In the genomic region with DNA sequence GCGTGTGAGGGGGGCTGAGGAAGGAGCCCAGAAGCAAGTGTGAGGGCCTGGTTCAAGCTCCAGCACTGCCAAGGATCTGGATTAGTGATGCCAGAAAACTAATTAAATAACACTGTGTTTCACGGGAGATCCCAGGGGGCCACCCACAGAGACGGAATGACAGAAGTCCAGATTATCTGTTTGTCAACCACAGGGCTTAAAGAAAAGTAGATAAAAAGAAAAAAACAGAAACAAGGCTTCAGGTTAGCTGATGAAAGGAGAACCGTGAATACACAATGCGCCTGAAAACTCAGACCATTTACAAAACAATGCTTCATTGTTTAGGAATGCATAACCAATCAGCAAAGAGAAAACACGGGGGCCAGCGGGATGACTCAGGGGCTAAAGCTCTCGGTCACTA, we compare ENCODE assay signal across 14 mouse cellular contexts. TPM values are rescaled to one million over a fixed set of nuclear protein-coding genes. Genes with fewer than 3 reads are reported as not detected.
A peak's percentile ranks its signal among the peaks of the same experiment; 100 is the strongest.
DNase-seq lines count a peak whose midpoint lies in the region; ATAC-seq lines count a peak whose summit lies in the region.
"Had no signal": no experiment of that assay in that cellular context is flagged by ENCODE, and none has a peak within 500 bp of the region (broad histone marks: within the 10 kb centered on the region; RNA-seq: fewer than 3 reads in every experiment).

No protein-coding gene starts in this region.

- no peaks in the 10 kb centered on the region for H3K9me3 ChIP-seq in forebrain, embryonic 12.5 days
- no peaks in the 10 kb centered on the region for H3K9me3 ChIP-seq in forebrain, embryonic 13.5 days (replicated peaks)
- H3K9me3 ChIP-seq in midbrain, embryonic 14.5 days (ENCODE audit: control insufficient read depth, low read length) = no peaks in the 10 kb centered on the region
- H3K9me3 ChIP-seq in midbrain, embryonic 15.5 days = no peaks in the 10 kb centered on the region
- no peaks in the 10 kb centered on the region for H3K9me3 ChIP-seq in heart, embryonic 12.5 days (replicated peaks)
- H3K9me3 ChIP-seq: megakaryocyte, embryonic 14.5 days had no signal

- H3K4me3 ChIP-seq in forebrain, embryonic 12.5 days (replicated peaks) = no peak overlapping the region
- H3K4me3 ChIP-seq in forebrain, embryonic 13.5 days = no peak overlapping the region
- no peak overlapping the region for H3K4me3 ChIP-seq in midbrain, embryonic 14.5 days (replicated peaks; ENCODE audit: low read depth, low read length)
- no peak overlapping the region for H3K4me3 ChIP-seq in midbrain, embryonic 15.5 days
- no peak overlapping the region for H3K4me3 ChIP-seq in heart, embryonic 12.5 days
- H3K4me3 ChIP-seq: megakaryocyte, embryonic 14.5 days had no signal

- H3K27me3 ChIP-seq in forebrain, embryonic 12.5 days = peaks cover 36% of the 10 kb centered on the region
- peaks cover 23% of the 10 kb centered on the region for H3K27me3 ChIP-seq in forebrain, embryonic 13.5 days
- 0 out of 2 replicates have a peak, but pooled peaks cover 4% of the 10 kb centered on the region for H3K27me3 ChIP-seq in midbrain, embryonic 14.5 days (ENCODE audit: control insufficient read depth, insufficient read depth, low read length)
- H3K27me3 ChIP-seq in midbrain, embryonic 15.5 days (replicated peaks) = peaks cover 9% of the 10 kb centered on the region; the same call in 1 of the 2 replicates
- peaks cover 28% of the 10 kb centered on the region for H3K27me3 ChIP-seq in heart, embryonic 12.5 days (replicated peaks)

- peak; percentile 46 for DNase-seq in midbrain, embryonic 14.5 days
- DNase-seq in brain, adult 2 months (ENCODE audit: low read depth, low spot score) = peak; percentile 35
- no peak for DNase-seq in thymus, postnatal 10 days (ENCODE audit: low spot score in 2 of 2)
- DNase-seq: cerebellum, adult 9-10 months; kidney, adult 9 months; thymus, adult 2 months had no signal

- WGBS in forebrain, embryonic 12.5 days = 0% methylated on average over 8 of the region's 8 CpGs
- 0% methylated on average over 8 of the region's 8 CpGs for WGBS in forebrain, embryonic 13.5 days
- WGBS in midbrain, embryonic 14.5 days = under 1% methylated on average over 7 of the region's 8 CpGs
- WGBS in midbrain, embryonic 15.5 days = 2% methylated on average over 8 of the region's 8 CpGs
- 10% methylated on average over 8 of the region's 8 CpGs for WGBS in heart, embryonic 12.5 days

- no peak overlapping the region for H3K27ac ChIP-seq in forebrain, embryonic 12.5 days
- H3K27ac ChIP-seq in forebrain, embryonic 13.5 days = no peak overlapping the region
- H3K27ac ChIP-seq in midbrain, embryonic 14.5 days (replicated peaks; ENCODE audit: low read depth, low read length) = no peak overlapping the region
- H3K27ac ChIP-seq in midbrain, embryonic 15.5 days = no peak overlapping the region
- H3K27ac ChIP-seq in heart, embryonic 12.5 days (ENCODE audit: poor library complexity, severe bottlenecking) = no peak overlapping the region

- H3K4me2 ChIP-seq in forebrain, embryonic 12.5 days = peak overlapping the region; percentile 13
- H3K4me2 ChIP-seq in forebrain, embryonic 13.5 days = no peak overlapping the region
- H3K4me2 ChIP-seq in midbrain, embryonic 14.5 days (ENCODE audit: low read length) = no peak overlapping the region
- no peak overlapping the region for H3K4me2 ChIP-seq in midbrain, embryonic 15.5 days
- H3K4me2 ChIP-seq in heart, embryonic 12.5 days = no peak overlapping the region
- H3K4me2 ChIP-seq: liver, embryonic 11.5 days had no signal

- H3K4me1 ChIP-seq in forebrain, embryonic 12.5 days = peaks cover 16% of the 10 kb centered on the region
- peaks cover 11% of the 10 kb centered on the region; the same call in 1 of the 2 replicates for H3K4me1 ChIP-seq in forebrain, embryonic 13.5 days
- no peaks in the 10 kb centered on the region for H3K4me1 ChIP-seq in midbrain, embryonic 14.5 days (ENCODE audit: control insufficient read depth, insufficient read depth, low read length)
- no peaks in the 10 kb centered on the region for H3K4me1 ChIP-seq in midbrain, embryonic 15.5 days
- peaks cover 9% of the 10 kb centered on the region; the same call in 1 of the 2 replicates for H3K4me1 ChIP-seq in heart, embryonic 12.5 days (replicated peaks)
- H3K4me1 ChIP-seq: megakaryocyte, embryonic 14.5 days had no signal

- ATAC-seq in forebrain, embryonic 12.5 days (ENCODE audit: low FRiP score) = no peak
- ATAC-seq in forebrain, embryonic 13.5 days = no peak
- ATAC-seq in midbrain, embryonic 14.5 days (ENCODE audit: low FRiP score, low TSS enrichment) = no peak
- ATAC-seq in midbrain, embryonic 15.5 days (replicated peaks) = no peak
- no peak for ATAC-seq in heart, embryonic 12.5 days (ENCODE audit: insufficient number of reproducible peaks, low FRiP score)

- no peak overlapping the region for H3K9ac ChIP-seq in forebrain, embryonic 12.5 days
- H3K9ac ChIP-seq in forebrain, embryonic 13.5 days = no peak overlapping the region
- no peak overlapping the region for H3K9ac ChIP-seq in midbrain, embryonic 14.5 days (replicated peaks; ENCODE audit: low read length)
- no peak overlapping the region for H3K9ac ChIP-seq in midbrain, embryonic 15.5 days
- H3K9ac ChIP-seq in heart, embryonic 12.5 days = no peak overlapping the region

- H3K36me3 ChIP-seq in forebrain, embryonic 12.5 days (replicated peaks) = peaks cover 11% of the 10 kb centered on the region
- H3K36me3 ChIP-seq in forebrain, embryonic 13.5 days (ENCODE audit: poor library complexity, severe bottlenecking) = peaks cover 28% of the 10 kb centered on the region
- peaks cover 47% of the 10 kb centered on the region for H3K36me3 ChIP-seq in midbrain, embryonic 14.5 days (ENCODE audit: control insufficient read depth, insufficient read depth, low read length)
- H3K36me3 ChIP-seq in midbrain, embryonic 15.5 days (replicated peaks) = peaks cover 25% of the 10 kb centered on the region
- H3K36me3 ChIP-seq in heart, embryonic 12.5 days = no peaks in the 10 kb centered on the region

RNA-seq across cellular contexts. Expression of a gene that starts 12.9 kb away (rescaled TPM):
- 52.0 and 60.1 TPM in 2 replicates for polyA plus RNA-seq in forebrain, embryonic 12.5 days (2016; fragmentation: Nextera tagmentation; extraction: Ambion mirVana)
- 71.6 and 80.6 TPM in 2 replicates for polyA plus RNA-seq in forebrain, embryonic 13.5 days (2015; fragmentation: Nextera tagmentation; extraction: Ambion mirVana)
- 125 and 138 TPM in 2 replicates for polyA plus RNA-seq in midbrain, embryonic 14.5 days (2014; fragmentation: Nextera tagmentation; extraction: Ambion mirVana)
- polyA plus RNA-seq in midbrain, embryonic 15.5 days (2015; fragmentation: Nextera tagmentation; extraction: Ambion mirVana) = 155 and 162 TPM in 2 replicates
- polyA plus RNA-seq in heart, embryonic 12.5 days (2016; fragmentation: Nextera tagmentation; extraction: Ambion mirVana) = 4.5 and 5.7 TPM in 2 replicates

RNA-seq across cellular contexts. Expression of a gene that starts 17.3 kb away (rescaled TPM):
- not detected in 2 replicates for polyA plus RNA-seq in forebrain, embryonic 12.5 days (2016; fragmentation: Nextera tagmentation; extraction: Ambion mirVana)
- polyA plus RNA-seq in forebrain, embryonic 13.5 days (2015; fragmentation: Nextera tagmentation; extraction: Ambion mirVana) = not detected in 2 replicates
- polyA plus RNA-seq in midbrain, embryonic 14.5 days (2014; fragmentation: Nextera tagmentation; extraction: Ambion mirVana) = not detected in 2 replicates
- not detected in 2 replicates for polyA plus RNA-seq in midbrain, embryonic 15.5 days (2015; fragmentation: Nextera tagmentation; extraction: Ambion mirVana)
- polyA plus RNA-seq in heart, embryonic 12.5 days (2016; fragmentation: Nextera tagmentation; extraction: Ambion mirVana) = not detected in 2 replicates
- polyA plus RNA-seq: heart, embryonic 16.5 days; liver, embryonic 11.5 days; lung, embryonic 16.5 days; thymus, adult 2 months had no signal

RNA-seq across cellular contexts. Expression of a gene that starts 25.5 kb away (rescaled TPM):
- polyA plus RNA-seq in forebrain, embryonic 12.5 days (2016; fragmentation: Nextera tagmentation; extraction: Ambion mirVana) = 1.5 and 1.8 TPM in 2 replicates
- 0.87 and 1.0 TPM in 2 replicates for polyA plus RNA-seq in forebrain, embryonic 13.5 days (2015; fragmentation: Nextera tagmentation; extraction: Ambion mirVana)
- 2.9 and 4.5 TPM in 2 replicates for polyA plus RNA-seq in midbrain, embryonic 14.5 days (2014; fragmentation: Nextera tagmentation; extraction: Ambion mirVana)
- 4.0 and 5.1 TPM in 2 replicates for polyA plus RNA-seq in midbrain, embryonic 15.5 days (2015; fragmentation: Nextera tagmentation; extraction: Ambion mirVana)
- polyA plus RNA-seq in heart, embryonic 12.5 days (2016; fragmentation: Nextera tagmentation; extraction: Ambion mirVana) = 3.2 and 4.4 TPM in 2 replicates

Comparison
In these comparisons a context has a peak if more than half of its experiments do, and no peak if none do; other contexts are left out.
1. DNase-seq: peak in midbrain, embryonic 14.5 days (single experiment) and brain, adult 2 months (single experiment); none in thymus, postnatal 10 days (0 of 2).